In the genomic region with DNA sequence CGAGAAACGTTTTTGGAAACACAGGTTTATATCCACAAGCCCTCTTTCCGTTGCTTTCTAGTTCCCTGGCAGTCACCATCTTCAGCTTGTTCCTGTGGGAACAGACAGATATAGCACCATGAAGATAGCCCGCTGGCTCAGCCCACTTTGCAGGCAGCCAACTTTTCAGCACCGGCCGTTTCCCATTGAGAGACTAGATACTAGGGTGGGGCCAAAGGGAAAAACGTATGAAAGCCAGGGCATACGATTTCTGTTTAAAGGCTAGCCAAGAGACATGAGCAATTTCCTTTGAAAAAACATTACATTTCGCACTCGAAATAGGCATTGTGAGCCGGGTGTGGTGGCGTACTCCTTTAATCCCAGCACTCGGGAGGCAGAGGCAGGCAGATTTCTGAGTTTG, we compare ENCODE assay signal across 25 mouse cellular contexts.
A peak's percentile ranks its signal among the peaks of the same experiment; 100 is the strongest.
DNase-seq lines count a peak whose midpoint lies in the region; ATAC-seq and TF ChIP-seq lines count a peak whose summit lies in the region.
"Had no signal": no experiment of that assay in that cellular context is flagged by ENCODE, and none has a peak within 500 bp of the region (broad histone marks: within the 10 kb centered on the region; RNA-seq: fewer than 3 reads in every experiment).

No protein-coding gene starts in this region.

- WGBS in intestine, embryonic 14.5 days, result 93% methylated on average over 13 of the region's 13 CpGs
- WGBS in intestine, postnatal 0 days, result 87% methylated on average over 13 of the region's 13 CpGs

- no peak overlapping the region for H3K4me2 ChIP-seq in intestine, embryonic 14.5 days (ENCODE audit: low read length)
- no peak overlapping the region for H3K4me2 ChIP-seq in intestine, postnatal 0 days (replicated peaks; ENCODE audit: low read depth)
- H3K4me2 ChIP-seq: forebrain, embryonic 12.5 days; forebrain, embryonic 15.5 days; heart, embryonic 11.5 days; hindbrain, embryonic 14.5 days had no signal

- H3K4me3 ChIP-seq in intestine, embryonic 14.5 days (ENCODE audit: low read depth, low read length), result no peak overlapping the region
- no peak overlapping the region for H3K4me3 ChIP-seq in intestine, postnatal 0 days (ENCODE audit: low read depth, low read length)
- H3K4me3 ChIP-seq: forebrain, embryonic 12.5 days; forebrain, embryonic 15.5 days; heart, adult 2 months had no signal

- ATAC-seq in frontal cortex, adult (ENCODE audit: low TSS enrichment), result 0 out of 2 replicates have a peak, but pooled peaks have one; percentile 27
- no peak for ATAC-seq in intestine, embryonic 14.5 days (replicated peaks; ENCODE audit: low FRiP score, low TSS enrichment, low read depth)
- ATAC-seq in intestine, postnatal 0 days, result no peak
- ATAC-seq: forebrain, embryonic 15.5 days; hindbrain, postnatal 0 days; inflammation-experienced regulatory T-cells, adult 6 months; Patski had no signal

- H3K9ac ChIP-seq in intestine, embryonic 14.5 days (ENCODE audit: low read length), result no peak overlapping the region
- no peak overlapping the region for H3K9ac ChIP-seq in intestine, postnatal 0 days (ENCODE audit: low read depth, low read length)
- H3K9ac ChIP-seq: forebrain, embryonic 12.5 days; forebrain, embryonic 15.5 days; hindbrain, embryonic 14.5 days had no signal

- DNase-seq in frontal cortex, postnatal 25 days (ENCODE audit: low spot score in 2 of 2), result no peak
- peak; percentile 24 for DNase-seq in intestine, embryonic 14.5 days (ENCODE audit: low spot score)
- peak; percentile 23 for DNase-seq in testis, postnatal 10 days (ENCODE audit: low spot score)
- no peak for DNase-seq in testis, postnatal 14 days (ENCODE audit: low spot score)
- no peak for DNase-seq in thymus, postnatal 0 days (ENCODE audit: low spot score)
- DNase-seq: adrenal gland, postnatal 10 days; adrenal gland, postnatal 36 days; B cell, adult 2 months; cerebellum, adult 18-20 months; cerebellum, adult 9-10 months; cerebellum, postnatal 14 days; gastrocnemius, postnatal 25 days; heart, adult 2 months; heart, postnatal 4 days had no signal

- no peaks in the 10 kb centered on the region for H3K36me3 ChIP-seq in intestine, embryonic 14.5 days (ENCODE audit: control insufficient read depth, insufficient read depth, low read length)
- H3K36me3 ChIP-seq in intestine, postnatal 0 days (ENCODE audit: control insufficient read depth, insufficient read depth), result no peaks in the 10 kb centered on the region
- H3K36me3 ChIP-seq: forebrain, embryonic 12.5 days; forebrain, embryonic 15.5 days; G1E had no signal

- H3K4me1 ChIP-seq in intestine, embryonic 14.5 days (replicated peaks; ENCODE audit: control insufficient read depth, insufficient read depth, low read length), result no peaks in the 10 kb centered on the region
- no peaks in the 10 kb centered on the region for H3K4me1 ChIP-seq in intestine, postnatal 0 days (replicated peaks; ENCODE audit: control insufficient read depth, insufficient read depth, low read length)
- H3K4me1 ChIP-seq: forebrain, embryonic 12.5 days; forebrain, embryonic 15.5 days had no signal

- no peak overlapping the region for H3K27ac ChIP-seq in intestine, embryonic 14.5 days (ENCODE audit: low read depth)
- H3K27ac ChIP-seq in intestine, postnatal 0 days (ENCODE audit: low read depth, low read length), result no peak overlapping the region
- H3K27ac ChIP-seq: forebrain, embryonic 12.5 days; forebrain, embryonic 15.5 days; heart, adult 2 months; hindbrain, embryonic 14.5 days; hindbrain, postnatal 0 days had no signal

- no peaks in the 10 kb centered on the region for H3K9me3 ChIP-seq in intestine, embryonic 14.5 days (ENCODE audit: control insufficient read depth, low read length)
- no peaks in the 10 kb centered on the region for H3K9me3 ChIP-seq in intestine, postnatal 0 days (ENCODE audit: control insufficient read depth)
- H3K9me3 ChIP-seq: forebrain, embryonic 12.5 days; forebrain, embryonic 15.5 days; G1E had no signal

- TF ChIP-seq CTCF in intestine, postnatal 0 days (IDR thresholded peaks at IDR 0.05; ENCODE audit: low read depth), result no peak

- H3K27me3 ChIP-seq in intestine, embryonic 14.5 days (replicated peaks; ENCODE audit: control insufficient read depth, insufficient read depth, low read length), result no peaks in the 10 kb centered on the region
- no peaks in the 10 kb centered on the region for H3K27me3 ChIP-seq in intestine, postnatal 0 days (replicated peaks; ENCODE audit: control insufficient read depth, insufficient read depth, low read length)
- H3K27me3 ChIP-seq: CH12.LX; forebrain, embryonic 12.5 days; forebrain, embryonic 15.5 days; Patski had no signal

Comparison
In these comparisons a context has a peak if more than half of its experiments do, and no peak if none do; other contexts are left out.
1. DNase-seq: peak in intestine, embryonic 14.5 days (single experiment) and testis, postnatal 10 days (single experiment); none in frontal cortex, postnatal 25 days (0 of 2), testis, postnatal 14 days (single experiment) and thymus, postnatal 0 days (single experiment).